Mouse (Mus musculus): ENCODE results near the gene Nr2f6.

The Nr2f6 gene

GRCm38 (mm10) chr8:71388267-71388666 is 6.5 kb upstream of the Nr2f6 start:
- no peak for DNase-seq (ENCODE audit: low spot score)

DNA sequence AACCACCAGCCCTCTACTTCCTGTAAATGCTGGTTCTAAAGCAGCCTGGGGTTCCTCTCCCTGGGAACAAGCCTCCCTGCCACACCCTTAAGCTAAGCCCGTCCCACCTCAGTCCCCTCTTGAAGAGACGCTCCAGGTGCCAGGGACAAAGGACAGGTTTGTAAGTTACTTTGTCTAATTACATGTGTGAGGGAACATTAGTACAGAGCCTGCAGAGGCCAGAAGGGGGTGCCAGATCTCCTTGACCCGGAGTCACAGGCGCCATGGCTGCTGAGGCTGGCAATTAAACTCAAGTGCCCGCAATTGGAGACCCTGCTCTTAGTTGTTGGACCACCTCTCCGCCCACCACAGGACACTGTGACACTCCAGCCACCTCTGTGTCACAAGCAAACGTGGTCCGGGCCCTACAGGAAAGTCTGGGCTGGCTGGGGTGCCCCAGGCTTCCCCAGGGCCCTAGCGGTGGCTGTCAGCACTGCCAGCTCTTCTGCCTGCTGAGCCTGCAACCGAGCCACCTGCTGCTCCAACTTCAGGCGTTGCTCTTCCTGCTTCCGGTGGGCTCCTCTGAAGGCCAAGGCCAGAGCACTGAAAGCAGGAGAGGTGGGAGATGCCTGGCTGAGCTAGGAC is 3.6 kb upstream of the Nr2f6 start:
- no peak for DNase-seq (ENCODE audit: low spot score)

- no peak for DNase-seq (ENCODE audit: low spot score)
Observed at GRCm38 (mm10) chr8:71383860-71384259, 2.1 kb upstream of the Nr2f6 start.

DNA sequence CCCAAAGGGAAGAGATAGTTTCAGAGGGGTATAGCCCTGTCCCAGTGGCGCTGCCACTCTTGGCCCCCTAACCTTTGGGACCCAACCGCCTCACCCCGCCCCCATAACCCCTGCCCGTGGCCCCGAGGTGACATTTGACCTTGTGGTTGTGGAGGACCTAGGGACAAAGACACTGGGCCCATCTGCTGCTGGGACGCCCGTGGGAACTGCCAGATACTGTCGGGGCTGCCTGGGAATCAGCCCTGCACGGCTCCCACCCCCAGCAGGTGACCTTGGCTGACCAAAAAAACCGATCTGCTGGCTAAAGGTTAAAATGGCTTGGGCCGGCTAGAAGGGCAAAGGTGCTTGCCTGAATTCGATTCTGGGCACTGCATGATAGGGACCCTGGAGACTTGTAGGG is 1.6 kb upstream of the Nr2f6 start:
- DNase-seq (ENCODE audit: low spot score): no peak

DNA sequence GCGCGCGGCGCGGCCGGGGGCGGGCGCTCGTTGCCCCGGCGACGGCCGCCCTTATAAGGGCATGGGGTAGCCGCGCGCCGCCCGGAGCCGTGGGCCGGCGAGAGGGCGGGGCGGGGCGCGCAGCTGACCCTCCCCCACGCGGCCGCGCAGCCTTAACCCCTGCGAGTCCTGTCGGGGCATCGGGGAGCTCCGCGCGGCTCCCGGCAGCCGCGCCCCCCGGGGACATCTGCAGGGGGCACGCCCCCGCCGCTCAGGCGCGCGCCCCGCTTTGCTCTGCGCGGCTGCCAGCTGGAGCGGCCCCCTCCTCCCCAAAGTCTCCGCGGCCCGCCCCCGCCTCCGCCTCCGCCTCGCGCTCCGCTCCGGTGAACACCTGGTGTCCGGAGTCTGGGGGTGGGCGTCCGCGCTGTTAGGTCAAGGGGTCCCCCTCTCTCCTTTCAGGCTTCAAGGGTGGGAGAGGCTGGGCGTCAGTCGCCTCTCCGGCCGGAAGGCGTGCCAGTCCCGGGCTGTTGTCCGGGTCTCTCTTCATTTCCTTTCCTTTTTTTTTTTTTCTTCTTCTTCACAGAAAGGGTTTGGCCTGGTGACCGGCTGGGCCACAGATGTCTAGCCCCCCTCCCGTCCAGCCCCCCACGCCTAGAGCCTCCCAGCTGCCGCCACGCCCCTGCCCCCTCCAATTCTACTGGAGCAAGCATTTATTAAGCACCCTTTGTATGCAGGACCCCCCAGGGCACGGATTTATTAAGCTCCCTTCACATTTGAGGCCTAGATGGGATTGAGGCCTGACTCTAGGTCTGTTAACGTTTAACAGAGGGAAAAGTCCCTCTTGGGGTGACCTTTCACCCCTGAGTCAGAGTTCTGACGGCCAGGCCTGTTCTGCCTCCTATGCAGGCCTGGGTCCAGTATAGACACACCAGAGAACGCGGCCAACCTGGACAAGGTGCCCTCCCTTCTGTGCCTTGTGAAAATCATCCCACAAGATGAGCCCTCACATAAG is 506 bp upstream of the Nr2f6 start:
- DNase-seq (ENCODE audit: low spot score): no peak

DNA sequence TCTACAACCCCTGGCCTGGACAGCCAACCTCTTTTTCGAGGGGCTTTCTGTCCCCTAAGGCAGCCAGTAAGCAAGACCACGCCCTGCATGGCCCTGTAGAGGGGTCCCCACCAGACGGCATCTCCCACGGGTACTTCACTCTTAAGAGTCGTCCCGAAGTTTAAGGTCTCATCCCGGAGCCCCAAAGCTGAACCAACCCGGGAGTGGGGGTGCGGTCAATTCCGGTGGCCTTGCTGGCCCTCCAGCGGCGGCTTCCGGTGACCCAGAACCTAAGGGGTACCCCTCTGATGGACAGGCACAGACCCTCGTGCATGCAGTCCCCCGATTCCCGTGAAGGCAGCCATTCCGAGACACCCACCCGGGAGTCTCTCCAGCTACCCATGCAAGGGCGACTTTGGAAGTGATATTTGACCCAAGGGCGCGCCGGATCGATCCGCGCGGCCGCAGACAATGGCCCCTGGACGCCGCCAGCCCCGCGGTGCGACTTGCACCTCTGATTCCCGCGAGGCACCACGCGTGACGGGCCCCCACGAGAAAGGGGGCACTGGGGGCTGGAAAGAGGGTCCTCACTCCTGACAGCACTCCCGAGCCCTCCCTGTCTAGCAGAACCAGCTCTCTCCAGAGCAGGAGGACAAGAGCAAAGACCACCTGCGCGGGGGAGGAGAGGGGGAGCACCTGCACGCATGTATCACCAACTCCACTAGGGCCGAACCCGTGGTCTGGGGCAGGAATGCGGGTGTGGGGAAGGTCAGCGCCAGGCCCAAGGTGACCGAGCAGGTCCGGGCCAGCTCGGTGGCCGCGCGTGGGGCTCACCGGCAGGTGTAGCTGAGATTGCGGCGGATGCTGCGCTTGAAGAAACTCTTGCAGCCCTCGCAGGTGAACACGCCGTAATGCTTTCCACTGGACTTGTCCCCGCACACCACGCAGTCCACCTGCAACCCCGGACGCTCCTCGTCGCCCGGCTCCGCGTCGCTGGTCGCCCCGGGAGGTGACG is 1.3 kb downstream of the Nr2f6 start:
- no peak for DNase-seq (ENCODE audit: low spot score)

GRCm38 (mm10) chr8:71379512-71380075 is 2.2 kb downstream of the Nr2f6 start:
- no peak for DNase-seq (ENCODE audit: low spot score)

GRCm38 (mm10) chr8:71379008-71379407 is 2.8 kb downstream of the Nr2f6 start:
- no peak for DNase-seq (ENCODE audit: low spot score)

DNA sequence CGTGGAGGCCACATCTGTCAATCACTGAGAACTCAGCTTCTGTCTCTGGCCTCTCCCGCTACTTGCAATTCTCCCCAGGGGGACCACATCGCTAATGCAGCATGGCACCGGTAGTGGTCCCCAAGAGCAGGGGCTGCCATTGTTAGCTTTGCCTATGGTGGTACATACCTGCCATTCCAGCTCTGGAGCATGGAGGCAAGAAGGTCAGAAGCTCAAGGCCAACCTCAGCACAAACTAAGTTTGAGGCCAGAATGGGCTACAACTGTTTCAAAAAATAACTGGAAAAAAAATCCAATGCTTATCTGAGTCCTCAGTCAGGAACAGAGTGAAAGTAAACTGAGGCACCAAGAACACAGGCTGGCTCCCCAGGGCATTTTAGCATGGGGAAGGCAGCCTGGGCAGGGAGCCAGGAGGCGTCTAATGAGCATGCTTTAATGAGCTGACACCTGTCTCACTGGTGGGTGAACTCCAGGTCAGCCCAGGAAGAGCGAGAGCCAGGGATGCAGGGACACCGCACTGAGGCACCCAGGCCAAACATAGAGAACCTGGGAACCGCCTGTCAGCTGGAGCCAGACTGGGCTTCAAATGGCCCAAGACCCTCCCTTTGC is 5.2 kb downstream of the Nr2f6 start:
- DNase-seq (ENCODE audit: low spot score): no peak

- DNase-seq (ENCODE audit: low spot score): no peak
Observed at GRCm38 (mm10) chr8:71375581-71376422, 6.0 kb downstream of the Nr2f6 start.

GRCm38 (mm10) chr8:71374616-71375206 is 7.0 kb downstream of the Nr2f6 start:
- DNase-seq (ENCODE audit: low spot score): no peak

DNA sequence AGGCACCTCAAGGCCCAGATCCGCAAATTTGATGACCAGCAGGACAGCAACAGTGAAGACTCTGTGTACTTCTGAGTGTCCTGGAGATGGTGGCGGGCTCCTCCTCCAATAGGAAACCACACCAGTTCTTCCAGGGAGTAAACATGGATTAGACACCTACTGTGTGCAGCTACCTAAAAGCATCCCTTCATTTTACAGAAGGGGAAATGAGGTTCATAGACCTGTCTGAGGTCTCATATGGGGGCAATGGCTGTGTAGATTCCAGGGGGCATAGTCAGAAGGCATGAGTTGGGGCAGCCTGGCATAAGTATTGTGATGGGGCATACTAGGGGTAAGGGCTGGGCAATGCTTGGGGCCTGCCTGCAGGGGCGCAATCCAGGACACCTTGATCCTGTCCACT is 8.8 kb downstream of the Nr2f6 start:
- DNase-seq (ENCODE audit: low spot score): no peak

DNA sequence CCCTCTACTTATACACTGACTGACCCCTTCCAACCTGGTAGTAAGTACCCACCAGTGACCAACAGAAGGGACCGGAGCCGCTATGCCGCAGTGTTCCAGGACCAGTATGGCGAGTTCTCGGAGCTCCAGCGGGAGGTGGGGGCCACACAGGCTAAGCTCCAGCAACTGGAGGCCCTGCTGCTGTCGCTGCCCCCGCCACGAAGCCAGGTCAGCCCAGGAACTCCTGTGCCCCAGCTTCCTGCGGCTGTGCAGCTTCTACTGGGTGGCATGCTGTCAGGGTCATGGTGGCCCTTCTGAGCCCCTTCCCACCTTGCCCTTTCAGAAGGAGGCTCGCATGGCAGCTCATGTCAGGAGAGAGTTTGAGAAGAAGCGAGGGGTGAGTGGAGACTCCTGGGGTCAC is 9.3 kb downstream of the Nr2f6 start:
- DNase-seq (ENCODE audit: low spot score): no peak

DNA sequence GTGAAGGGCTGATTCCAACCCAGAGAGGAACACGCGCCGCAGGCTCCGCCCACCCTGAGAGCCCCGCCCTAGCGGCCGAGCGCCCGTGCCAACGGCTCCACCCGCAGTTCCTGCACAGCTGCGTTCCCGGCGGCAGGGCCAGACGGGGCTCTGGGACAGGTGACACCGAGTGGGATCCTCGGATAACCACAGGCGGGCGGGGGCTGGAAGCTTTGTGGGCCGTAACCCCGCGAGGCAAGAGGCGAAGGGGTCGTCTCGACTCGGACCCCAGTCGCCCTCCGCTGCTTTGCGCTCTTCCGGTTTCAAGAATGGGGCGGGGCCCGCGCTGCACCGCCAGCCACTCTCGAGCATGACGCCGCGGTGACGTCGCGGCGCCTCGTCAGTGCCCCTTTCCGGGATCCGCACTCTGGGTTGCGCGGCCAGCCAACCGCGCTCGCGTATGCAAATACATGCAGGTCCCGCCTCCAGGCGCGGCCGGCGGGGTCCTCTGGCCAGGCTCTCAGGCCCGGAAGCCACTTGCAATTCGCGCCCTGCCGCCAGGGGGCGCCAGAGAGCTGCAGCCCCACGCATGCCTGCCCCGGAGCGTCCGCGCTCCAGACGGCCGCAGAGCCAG is 10.4 kb downstream of the Nr2f6 start, which contains the start of gene Ocel1:
Ocel1 (plus strand) TSS at position 63 of the 613 bp plus-strand sequence.
- peak; percentile 84 for DNase-seq (ENCODE audit: low spot score)

DNA sequence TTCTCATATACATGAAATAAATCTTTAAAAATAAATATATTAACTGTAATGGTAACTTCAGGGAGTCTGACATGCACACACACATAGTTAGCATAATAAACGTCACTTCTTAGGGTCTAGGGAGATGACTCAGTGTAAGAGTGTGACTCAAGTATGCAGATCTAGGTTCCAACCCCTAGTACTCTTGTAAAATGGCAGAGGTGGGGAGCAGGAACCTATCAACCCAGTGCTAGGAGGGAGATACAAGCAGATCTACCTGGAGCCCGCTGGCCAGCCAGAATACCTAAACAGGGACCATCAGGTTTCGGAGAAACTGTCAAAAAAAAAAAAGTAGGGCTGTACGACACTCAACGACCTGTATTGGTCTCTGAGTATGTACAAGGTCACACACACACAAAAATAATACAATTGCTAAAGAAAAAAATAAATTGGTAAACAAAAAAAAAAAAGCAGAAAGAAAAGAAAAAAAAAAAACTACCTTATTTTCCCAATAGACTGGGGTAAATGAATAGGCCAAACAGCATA is 11.0 kb downstream of the Nr2f6 start:
- DNase-seq (ENCODE audit: low spot score): no peak

DNA sequence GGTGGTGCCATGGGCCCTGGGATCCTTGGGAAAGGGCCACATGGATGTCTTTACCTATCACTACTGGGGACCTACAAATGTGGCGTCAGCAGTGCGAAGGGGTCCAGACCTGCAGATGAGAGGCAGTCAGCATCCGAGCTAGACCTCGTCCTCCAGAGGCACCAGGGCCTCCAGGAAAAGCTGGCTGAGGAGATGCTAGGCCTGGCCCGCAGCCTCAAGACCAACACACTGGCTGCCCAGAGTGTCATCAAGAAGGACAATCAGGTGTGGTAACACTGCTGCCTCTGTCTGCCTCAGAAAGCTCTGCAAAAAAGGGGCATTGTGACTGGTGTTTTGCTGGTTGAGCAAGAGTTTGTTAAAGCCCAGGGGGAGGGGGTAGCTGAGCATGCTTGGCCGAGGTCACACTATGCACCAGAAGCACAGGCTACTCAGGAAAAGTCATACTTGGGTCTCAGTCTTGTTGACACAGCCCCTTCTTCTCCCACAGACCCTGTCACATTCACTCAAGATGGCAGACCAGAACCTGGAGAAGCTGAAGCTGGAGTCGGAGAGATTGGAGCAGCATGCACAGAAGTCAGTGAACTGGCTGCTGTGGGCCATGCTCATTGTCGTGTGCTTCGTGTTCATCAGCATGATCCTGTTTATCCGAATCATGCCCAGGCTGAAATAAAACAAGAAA is 12.6 kb downstream of the Nr2f6 start:
- DNase-seq (ENCODE audit: low spot score): no peak

DNA sequence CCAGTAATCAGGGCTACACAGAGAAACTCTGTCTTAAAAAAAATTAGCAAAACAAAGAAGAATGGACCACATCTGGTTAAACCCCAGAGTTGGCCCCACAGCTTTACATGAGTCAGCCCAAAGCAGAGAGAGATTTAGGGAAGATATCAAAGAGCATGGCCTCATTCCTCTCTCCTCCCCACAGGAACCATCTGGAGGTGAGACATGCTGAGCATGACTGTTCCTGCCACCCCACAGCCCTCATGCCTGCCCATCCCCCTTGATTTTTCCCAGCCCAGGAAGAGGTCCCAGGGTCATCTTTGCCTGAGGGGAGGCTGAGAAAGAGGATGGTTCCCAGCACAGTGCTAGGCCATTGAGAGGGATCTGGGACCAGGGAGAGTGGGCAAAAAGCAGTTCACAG is 13.4 kb downstream of the Nr2f6 start:
- DNase-seq (ENCODE audit: low spot score): no peak

GRCm38 (mm10) chr8:71367529-71368176 is 14.1 kb downstream of the Nr2f6 start:
- DNase-seq (ENCODE audit: low spot score): no peak

All from urinary bladder, postnatal 10 days (tissue).